Mouse (Mus musculus): ENCODE data around the gene Upf3b. TPM values are rescaled to one million over a fixed set of nuclear protein-coding genes. Genes with fewer than 3 reads are reported as not detected.
"Not testable (repeated sequence)": the region's sequence is repeated elsewhere in the genome, so short reads cannot be mapped to it uniquely, and the experiment has no call there.

Gene Upf3b
- polyA plus RNA-seq, 1 experiment = 4.8 TPM

DNA sequence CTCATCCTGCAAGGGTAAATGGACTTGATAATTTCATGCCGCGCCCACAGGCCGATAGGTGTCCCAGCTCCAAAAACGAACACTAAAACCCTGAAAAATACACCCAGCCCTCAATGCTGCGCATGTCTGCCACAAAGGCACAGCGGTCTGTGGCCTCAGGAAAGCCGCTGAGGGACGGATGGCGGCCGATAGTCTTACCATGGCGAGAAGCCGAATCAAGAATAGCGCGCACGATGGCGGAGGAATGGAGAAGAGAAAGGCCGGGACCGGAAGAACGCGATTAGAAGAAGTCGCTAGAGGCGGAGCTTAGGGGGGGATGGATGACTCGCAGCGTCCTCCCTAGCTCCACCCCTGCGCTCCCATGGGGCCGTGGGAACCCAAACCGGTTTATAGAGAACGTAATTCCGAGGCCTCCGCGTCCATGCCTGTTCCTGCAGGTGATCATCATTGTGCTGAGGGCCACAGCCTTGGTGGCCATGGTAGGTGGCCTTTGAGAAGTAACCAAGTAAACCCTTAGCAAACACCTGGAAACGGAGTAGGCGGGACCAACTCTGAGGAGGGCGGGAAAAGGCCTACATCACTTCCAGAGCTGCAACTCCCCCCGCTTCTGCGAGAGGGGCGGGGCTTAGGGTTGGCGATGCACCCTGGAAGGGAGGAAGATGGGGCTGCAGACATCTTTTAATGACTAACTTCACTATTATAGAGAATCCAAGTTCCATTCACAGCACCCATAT is 25.0 kb downstream of the Upf3b start, which contains the start of gene Rpl39:
TSS of gene Rpl39 (minus strand) at position 476 of the 734 bp plus-strand sequence.
- WGBS = under 1% methylated on average over 38 of the region's 38 CpGs
- peaks cover 8% of the 10 kb centered on the region for H3K4me1 ChIP-seq (replicated peaks; ENCODE audit: control insufficient read depth, insufficient read depth, low read length)
- peak; percentile 85 for DNase-seq
- H3K27me3 ChIP-seq (ENCODE audit: control insufficient read depth, insufficient read depth, low read length) = no peaks in the 10 kb centered on the region
- H3K4me3 ChIP-seq (ENCODE audit: control insufficient read depth, insufficient read depth, low read length) = peak within 1 kb of the TSS; percentile 70
- H3K27ac ChIP-seq (ENCODE audit: control insufficient read depth, insufficient read depth, low read length) = peak within 1 kb of the TSS; percentile 60
- peaks cover 9% of the 10 kb centered on the region; the same call in 1 of the 2 replicates for H3K36me3 ChIP-seq (ENCODE audit: control insufficient read depth, insufficient read depth, low read length)
- TF ChIP-seq POLR2A (IDR thresholded peaks at IDR 0.05; ENCODE audit: control insufficient read depth, extremely low read depth, insufficient read depth, low read length, poor library complexity) = peak; percentile 68
- TF ChIP-seq CTCF (IDR thresholded peaks at IDR 0.05; ENCODE audit: borderline replicate concordance, control insufficient read depth, extremely low read depth, insufficient read depth, low read length, poor library complexity) = 0 out of 2 replicates have a peak, but pooled peaks have one; percentile 14

- H3K36me3 ChIP-seq (ENCODE audit: control insufficient read depth, insufficient read depth, low read length) = peaks cover 9% of the 10 kb centered on the region; the same call in 1 of the 2 replicates
- WGBS = 3% methylated on average over 19 of the region's 19 CpGs
- no peaks in the 10 kb centered on the region for H3K27me3 ChIP-seq (ENCODE audit: control insufficient read depth, insufficient read depth, low read length)
- H3K4me1 ChIP-seq (replicated peaks; ENCODE audit: control insufficient read depth, insufficient read depth, low read length) = peaks cover 8% of the 10 kb centered on the region
- TF ChIP-seq CTCF (IDR thresholded peaks at IDR 0.05; ENCODE audit: borderline replicate concordance, control insufficient read depth, extremely low read depth, insufficient read depth, low read length, poor library complexity) (no peak), POLR2A (IDR thresholded peaks at IDR 0.05; ENCODE audit: control insufficient read depth, extremely low read depth, insufficient read depth, low read length, poor library complexity) (no peak)
- peak overlapping the region; percentile 55; the same call in 1 of the 2 replicates for H3K27ac ChIP-seq (ENCODE audit: control insufficient read depth, insufficient read depth, low read length)
- peak overlapping the region; percentile 70 for H3K4me3 ChIP-seq (ENCODE audit: control insufficient read depth, insufficient read depth, low read length)
- DNase-seq = peak; percentile 5
Observed at GRCm38 (mm10) chrX:37084318-37084926, 25.7 kb downstream of the Upf3b start.

DNA sequence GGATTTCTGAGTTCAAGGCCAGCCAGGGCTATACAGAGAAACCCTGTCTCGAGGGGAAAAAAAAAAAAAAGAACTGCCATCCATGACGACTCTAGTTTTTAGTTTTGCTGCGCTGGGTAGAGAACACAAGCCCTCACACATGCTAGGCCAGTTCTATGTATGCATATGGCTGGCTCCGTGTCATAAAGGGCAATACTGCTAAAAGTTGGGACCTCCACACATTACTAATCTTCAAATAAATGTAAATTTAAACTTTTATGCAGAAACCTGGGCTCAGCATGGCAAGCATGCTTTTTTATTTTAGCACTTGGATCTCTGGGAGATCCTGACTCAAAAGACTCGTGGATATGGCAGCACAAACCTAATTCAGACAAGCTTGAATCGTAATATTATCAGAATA is 28.9 kb downstream of the Upf3b start:
- Histone ChIP-seq H3K4me1 (replicated peaks; ENCODE audit: control insufficient read depth, insufficient read depth, low read length) (peaks cover 8% of the 10 kb centered on the region), H3K4me3 (ENCODE audit: control insufficient read depth, insufficient read depth, low read length) (no peak overlapping the region), H3K36me3 (ENCODE audit: control insufficient read depth, insufficient read depth, low read length) (peaks cover 9% of the 10 kb centered on the region; the same call in 1 of the 2 replicates), H3K27ac (ENCODE audit: control insufficient read depth, insufficient read depth, low read length) (no peak overlapping the region), H3K27me3 (ENCODE audit: control insufficient read depth, insufficient read depth, low read length) (no peaks in the 10 kb centered on the region)
- TF ChIP-seq POLR2A (IDR thresholded peaks at IDR 0.05; ENCODE audit: control insufficient read depth, extremely low read depth, insufficient read depth, low read length, poor library complexity) = no peak
- no peak for TF ChIP-seq CTCF (IDR thresholded peaks at IDR 0.05; ENCODE audit: borderline replicate concordance, control insufficient read depth, extremely low read depth, insufficient read depth, low read length, poor library complexity)
- DNase-seq = no peak
- 74% methylated on average over 6 of the region's 6 CpGs for WGBS

DNA sequence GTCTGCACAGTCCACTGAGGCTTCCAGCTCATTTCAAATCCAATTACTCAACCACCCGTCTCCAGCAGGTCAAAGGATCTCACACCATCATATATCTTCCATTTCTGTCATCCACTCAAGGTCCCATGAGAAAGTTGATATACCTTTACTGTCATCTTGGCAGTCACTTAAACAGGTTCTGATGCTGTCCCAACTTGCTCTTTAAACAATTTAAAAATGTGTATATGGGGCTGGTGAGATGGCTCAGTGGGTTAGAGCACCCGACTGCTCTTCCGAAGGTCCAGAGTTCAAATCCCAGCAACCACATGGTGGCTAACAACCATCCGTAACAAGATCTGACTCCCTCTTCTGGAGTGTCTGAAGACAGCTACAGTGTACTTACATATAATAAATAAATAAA is 29.8 kb downstream of the Upf3b start:
- not testable (repeated sequence) for H3K4me1 ChIP-seq (replicated peaks; ENCODE audit: control insufficient read depth, insufficient read depth, low read length); DNase-seq; H3K4me3 ChIP-seq (ENCODE audit: control insufficient read depth, insufficient read depth, low read length); H3K27me3 ChIP-seq (ENCODE audit: control insufficient read depth, insufficient read depth, low read length); H3K27ac ChIP-seq (ENCODE audit: control insufficient read depth, insufficient read depth, low read length); H3K36me3 ChIP-seq (ENCODE audit: control insufficient read depth, insufficient read depth, low read length)
- 81% methylated on average over 4 of the region's 4 CpGs for WGBS

DNA sequence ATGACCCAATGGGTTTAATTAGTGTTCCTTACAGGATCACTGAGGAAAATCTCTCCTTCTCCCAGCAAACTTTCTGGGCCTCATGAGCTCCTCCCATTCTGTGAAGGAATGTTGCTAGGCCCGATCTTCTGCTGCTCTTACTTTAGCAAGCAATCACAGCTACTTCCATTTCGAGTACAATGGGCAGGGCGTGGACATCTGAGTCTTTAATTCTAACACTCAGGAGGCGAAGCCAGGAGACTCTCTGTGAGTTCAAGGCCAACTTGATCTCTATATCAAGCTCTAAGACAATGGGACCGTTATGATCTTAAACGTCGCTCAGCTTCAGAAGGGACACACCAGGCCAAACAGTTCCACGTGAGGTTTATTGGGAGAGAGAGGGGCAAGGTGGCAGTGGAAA is 33.5 kb downstream of the Upf3b start:
- WGBS = 95% methylated on average over 8 of the region's 8 CpGs
- Histone ChIP-seq H3K36me3 (ENCODE audit: control insufficient read depth, insufficient read depth, low read length) (peaks cover 3% of the 10 kb centered on the region; the same call in 1 of the 2 replicates), H3K4me1 (replicated peaks; ENCODE audit: control insufficient read depth, insufficient read depth, low read length) (no peaks in the 10 kb centered on the region), H3K27me3 (ENCODE audit: control insufficient read depth, insufficient read depth, low read length) (no peaks in the 10 kb centered on the region), H3K4me3 (ENCODE audit: control insufficient read depth, insufficient read depth, low read length) (no peak overlapping the region), H3K27ac (ENCODE audit: control insufficient read depth, insufficient read depth, low read length) (no peak overlapping the region)
- no peak for DNase-seq
- TF ChIP-seq CTCF (IDR thresholded peaks at IDR 0.05; ENCODE audit: borderline replicate concordance, control insufficient read depth, extremely low read depth, insufficient read depth, low read length, poor library complexity) = no peak
- TF ChIP-seq POLR2A (IDR thresholded peaks at IDR 0.05; ENCODE audit: control insufficient read depth, extremely low read depth, insufficient read depth, low read length, poor library complexity) = no peak

- DNase-seq = peak; percentile 51
- H3K27me3 ChIP-seq (ENCODE audit: control insufficient read depth, insufficient read depth, low read length) = no peaks in the 10 kb centered on the region
- H3K27ac ChIP-seq (ENCODE audit: control insufficient read depth, insufficient read depth, low read length) = no peak overlapping the region
- no peak for TF ChIP-seq CTCF (IDR thresholded peaks at IDR 0.05; ENCODE audit: borderline replicate concordance, control insufficient read depth, extremely low read depth, insufficient read depth, low read length, poor library complexity)
- TF ChIP-seq POLR2A (IDR thresholded peaks at IDR 0.05; ENCODE audit: control insufficient read depth, extremely low read depth, insufficient read depth, low read length, poor library complexity) = no peak
- 28% methylated on average over 9 of the region's 9 CpGs for WGBS
- no peaks in the 10 kb centered on the region for H3K4me1 ChIP-seq (replicated peaks; ENCODE audit: control insufficient read depth, insufficient read depth, low read length)
- H3K36me3 ChIP-seq (ENCODE audit: control insufficient read depth, insufficient read depth, low read length) = no peaks in the 10 kb centered on the region
- H3K4me3 ChIP-seq (ENCODE audit: control insufficient read depth, insufficient read depth, low read length) = no peak overlapping the region
Observed at GRCm38 (mm10) chrX:37074262-37074892, 35.7 kb downstream of the Upf3b start.
